Mouse (Mus musculus) thymus, adult 18-20 months (tissue): ENCODE measurements around the gene Pcna.
A peak's percentile ranks its signal among the peaks of the same experiment; 100 is the strongest.
"Not testable (repeated sequence)": the region's sequence is repeated elsewhere in the genome, so short reads cannot be mapped to it uniquely, and the experiment has no call there.

ENCODE experiments used
- DNase-seq, 2 experiments: peaks; one replicate each; pipeline ENCODE4 v3.0.0; 2022; ENCODE audit warnings: mixed read lengths in 2 of 2

Pcna gene

DNA sequence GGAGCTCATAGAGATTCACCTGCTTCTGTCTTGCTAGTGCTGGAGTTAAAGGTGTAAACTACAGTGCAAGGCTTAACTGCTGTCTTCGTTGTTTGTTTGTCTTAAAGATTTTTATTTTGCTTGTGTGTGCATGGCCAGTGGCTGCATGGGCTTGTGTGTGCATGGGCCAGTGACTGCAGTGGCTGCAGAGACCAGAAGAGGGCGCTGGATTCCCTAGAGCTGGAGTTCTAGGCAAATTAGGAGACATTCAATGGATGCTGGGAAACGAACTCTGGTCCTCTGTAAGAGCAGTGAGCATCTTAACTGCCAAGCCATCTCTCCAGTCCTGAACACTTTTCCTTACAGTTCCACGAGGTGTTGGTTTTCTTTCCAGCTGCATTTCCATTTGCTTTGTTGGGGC lies 22.4 kb upstream of the Pcna start:
- no peak for DNase-seq

DNA sequence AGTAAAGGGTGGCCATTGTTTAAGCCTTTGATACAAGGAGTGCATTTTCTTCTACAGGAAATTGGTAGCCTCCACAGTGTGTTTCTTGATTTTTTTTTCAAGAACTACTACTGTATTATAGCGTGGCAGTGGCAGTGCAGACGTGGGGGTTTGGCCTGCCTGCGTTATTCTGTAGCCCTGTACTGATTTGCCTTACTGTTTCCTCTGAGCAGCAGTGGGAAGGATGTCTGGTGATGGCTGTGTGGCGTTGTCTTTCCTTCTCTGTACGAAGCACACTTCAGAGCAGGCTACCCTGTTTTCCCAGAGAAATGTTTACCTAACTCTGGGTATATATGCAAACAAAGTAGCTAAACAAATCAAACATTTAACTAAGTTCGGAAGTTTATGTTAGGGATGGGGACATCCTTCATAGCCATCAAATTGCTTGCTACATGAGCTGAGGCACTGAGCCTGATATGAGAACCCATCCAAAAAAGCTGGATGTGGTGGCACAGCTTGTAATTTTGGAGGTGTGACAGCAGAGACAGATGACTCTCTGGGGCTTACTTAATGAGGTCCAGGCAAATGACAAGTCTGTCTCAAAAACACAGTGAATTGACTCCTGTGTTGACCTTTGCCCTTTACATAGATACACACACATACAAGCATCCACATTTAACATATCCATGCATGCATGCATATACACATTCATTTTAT lies 19.7 kb upstream of the Pcna start:
- no peak for DNase-seq

DNA sequence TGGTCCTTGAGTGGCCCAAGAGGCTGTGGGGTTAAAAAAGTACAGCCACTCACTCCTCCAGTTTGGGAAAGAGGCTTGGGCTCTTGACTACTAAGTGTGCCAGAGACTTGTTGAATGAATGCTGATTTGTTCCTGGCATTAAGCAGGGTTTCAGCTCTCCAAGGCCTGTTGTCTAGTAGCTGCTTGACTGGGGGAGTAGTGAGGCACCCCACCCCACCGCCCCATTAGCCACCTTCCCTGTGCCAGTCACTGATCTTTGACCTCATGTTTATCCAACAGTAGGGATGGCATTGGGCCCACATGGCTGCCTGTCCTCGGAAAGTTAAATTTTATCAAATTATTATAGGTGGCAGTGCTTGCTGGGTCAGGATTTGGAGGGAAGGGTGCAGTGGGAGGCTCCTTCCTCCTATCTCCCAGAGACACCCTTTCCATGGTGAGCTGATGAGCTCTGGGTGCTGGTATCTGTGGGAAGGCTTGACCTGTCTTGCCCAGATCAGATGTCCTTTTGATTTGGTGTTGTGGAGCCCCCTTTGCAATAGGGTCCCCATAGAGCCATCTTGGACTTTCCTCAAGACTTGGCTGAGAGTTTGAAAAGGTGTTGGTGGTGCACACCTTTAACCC lies 17.3 kb upstream of the Pcna start:
- peak in 1 of 2 experiments; percentile 1 for DNase-seq

DNA sequence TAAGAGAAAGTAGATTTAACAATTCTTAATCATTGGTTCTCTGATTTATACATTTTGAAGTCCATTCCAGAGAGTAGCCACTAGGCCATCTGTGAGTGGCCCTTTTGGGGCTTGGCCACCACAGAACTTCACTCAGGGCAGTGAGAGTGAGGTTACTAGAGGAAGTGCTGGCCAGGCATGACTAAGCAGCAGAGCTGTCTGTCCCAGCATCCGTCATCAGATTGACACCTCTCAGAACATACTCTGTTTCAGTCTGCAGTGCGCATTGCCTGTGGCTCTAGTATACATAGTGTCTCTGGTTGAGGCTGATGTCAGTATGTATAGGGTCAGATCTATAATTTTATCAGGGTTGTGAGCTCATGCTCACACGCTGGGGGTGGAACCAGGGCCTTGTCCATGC lies 16.1 kb upstream of the Pcna start:
- no peak for DNase-seq

DNA sequence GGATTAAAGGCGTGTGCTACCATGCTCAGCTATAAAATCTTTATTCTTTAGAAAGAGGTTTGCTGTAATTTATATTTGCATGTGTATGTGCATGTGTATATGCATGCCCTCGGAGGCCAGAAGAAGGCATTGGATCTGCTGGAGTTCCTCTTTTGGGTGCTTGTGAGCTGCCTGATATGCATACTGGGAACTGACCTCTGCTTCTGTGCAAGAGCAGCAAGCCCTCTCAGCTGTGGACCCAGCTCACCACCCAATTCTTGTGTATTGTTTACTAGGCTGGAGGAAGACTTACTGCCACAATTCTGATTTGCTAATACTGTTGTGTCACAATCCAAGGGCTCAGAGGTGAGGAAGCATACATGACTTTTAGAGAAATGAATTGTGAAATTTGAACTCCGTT lies 13.0 kb upstream of the Pcna start:
- DNase-seq: no peak

DNA sequence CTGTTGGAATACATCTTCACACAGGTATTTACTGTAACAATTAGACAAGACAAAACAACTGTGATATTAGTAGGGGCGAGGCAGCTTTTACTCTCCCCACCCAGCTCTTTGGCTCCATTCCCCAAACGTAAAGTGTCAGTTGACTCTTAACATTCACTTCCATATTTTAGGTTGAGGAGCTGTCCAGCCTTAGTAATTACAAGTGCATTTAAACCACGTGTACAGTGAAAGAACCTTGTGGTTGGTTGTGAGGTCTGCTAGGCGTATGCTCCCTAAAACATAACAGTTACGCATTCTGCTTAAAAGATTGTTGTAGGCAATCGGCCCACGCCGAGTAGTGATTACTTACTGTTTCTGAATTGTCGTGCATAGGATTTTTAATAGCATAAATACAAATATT lies 12.1 kb upstream of the Pcna start:
- DNase-seq: no peak

DNA sequence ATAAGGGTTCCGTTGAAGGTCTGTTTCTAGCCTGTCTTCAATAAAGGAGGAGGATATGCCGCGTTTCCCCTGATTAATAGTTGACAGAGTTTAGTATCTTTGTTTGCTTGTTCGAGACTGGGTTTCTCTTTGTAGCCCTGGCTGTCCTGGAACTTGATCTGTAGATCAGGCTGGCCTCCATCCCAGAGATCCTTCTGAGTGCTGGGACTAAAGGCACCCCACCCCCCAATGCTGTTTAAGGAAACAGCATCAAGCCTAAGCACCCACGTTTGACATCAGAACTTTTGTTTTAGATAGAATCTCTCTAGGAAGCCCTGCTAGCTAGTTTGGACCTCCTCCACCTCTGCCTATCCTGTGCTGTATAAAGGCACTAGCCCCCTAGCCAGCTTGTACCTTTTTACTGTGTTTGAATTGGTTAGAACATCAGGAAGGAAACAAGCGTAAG lies 11.2 kb upstream of the Pcna start:
- no peak for DNase-seq

DNA sequence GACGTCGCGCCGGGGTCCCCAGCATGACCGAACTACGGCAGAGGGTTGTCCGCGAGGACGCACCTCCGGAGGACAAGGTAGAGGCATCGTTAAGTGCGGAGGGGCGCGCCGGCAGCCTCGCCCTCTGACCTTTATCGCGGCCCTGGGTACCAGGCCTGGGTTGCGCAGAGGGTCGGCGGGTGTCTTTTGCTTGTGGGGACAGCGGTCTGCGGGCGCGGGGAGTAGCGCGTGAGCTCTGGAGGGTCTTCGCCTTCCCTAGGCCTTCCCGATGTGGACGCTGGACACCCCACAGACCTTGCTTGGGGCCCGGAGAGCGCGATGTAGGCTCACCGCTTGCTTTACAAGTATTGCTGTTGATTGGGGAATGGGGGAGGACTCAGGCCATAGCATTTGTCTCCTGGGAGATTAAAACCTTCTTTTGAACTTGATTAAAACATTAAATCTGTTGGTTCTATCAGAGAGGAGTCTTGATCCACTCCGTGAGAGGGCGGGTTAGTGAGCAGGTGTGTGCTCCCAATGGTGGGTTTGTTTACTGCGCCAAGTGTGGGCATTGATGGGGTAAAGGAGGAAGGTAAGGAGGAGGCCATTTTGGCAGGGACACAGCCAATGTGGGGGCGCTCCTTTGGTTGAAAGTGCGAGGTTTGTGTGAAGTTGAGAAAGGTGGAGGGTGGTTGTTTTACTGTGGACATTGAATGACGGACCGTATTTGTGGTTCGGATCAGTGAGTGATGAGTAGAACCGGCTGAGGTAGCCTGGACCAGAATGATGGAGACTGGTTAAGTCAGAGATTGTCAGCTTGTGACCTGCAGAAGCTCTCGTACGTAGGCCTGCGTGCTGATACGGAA lies 10.5 kb upstream of the Pcna start:
- DNase-seq: peak; percentile 25 to 45

DNA sequence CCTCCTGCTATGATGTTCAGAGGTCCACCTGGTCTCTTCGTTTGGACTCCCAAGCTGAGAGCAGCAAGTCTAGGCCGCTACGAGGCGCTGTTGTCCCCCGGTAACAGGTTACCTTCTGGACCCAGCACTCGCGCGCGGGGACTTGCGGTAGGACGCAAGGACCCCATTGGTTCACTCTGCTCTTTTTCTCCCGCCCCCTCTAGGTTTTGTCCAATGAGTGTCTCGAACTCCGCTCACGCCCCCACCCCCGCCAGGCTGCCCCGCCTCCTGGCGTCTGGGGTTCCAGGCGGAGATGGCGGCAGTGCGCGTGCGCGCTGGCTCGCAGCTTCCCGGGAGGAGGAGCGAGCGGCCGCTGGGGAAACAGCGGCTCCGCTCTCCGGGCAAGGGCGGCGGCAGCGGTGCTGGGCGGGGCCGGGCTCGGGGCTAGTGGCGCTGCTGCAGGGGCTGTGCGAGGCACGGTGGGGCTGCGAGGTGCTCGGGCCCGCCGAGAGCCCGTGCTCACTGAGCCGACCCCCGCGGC lies 9.8 kb upstream of the Pcna start, which contains the start of gene Cds2:
TSS of gene Cds2 (plus strand) at position 270 of the 520 bp plus-strand sequence.
- DNase-seq: peak; percentile 98 to 99

DNA sequence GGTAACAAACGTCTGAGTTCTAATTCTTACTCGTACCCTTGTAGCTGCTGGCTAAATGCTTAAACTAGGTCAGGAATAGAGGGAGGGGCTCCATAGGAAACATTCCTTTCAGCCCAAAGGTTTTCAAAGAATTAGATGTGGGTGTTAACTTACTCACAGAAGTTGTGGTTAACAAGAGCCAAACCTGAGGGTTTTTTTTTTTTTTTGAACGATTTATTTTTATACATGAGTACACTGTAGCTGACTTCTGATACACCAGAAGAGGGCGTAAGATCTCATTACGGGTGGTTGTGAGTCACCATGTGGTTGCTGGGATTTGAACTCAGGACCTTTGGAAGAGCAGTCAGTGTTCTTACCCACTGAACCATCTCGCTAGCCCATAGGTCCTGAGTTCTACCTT lies 9.1 kb upstream of the Pcna start:
- no peak for DNase-seq

DNA sequence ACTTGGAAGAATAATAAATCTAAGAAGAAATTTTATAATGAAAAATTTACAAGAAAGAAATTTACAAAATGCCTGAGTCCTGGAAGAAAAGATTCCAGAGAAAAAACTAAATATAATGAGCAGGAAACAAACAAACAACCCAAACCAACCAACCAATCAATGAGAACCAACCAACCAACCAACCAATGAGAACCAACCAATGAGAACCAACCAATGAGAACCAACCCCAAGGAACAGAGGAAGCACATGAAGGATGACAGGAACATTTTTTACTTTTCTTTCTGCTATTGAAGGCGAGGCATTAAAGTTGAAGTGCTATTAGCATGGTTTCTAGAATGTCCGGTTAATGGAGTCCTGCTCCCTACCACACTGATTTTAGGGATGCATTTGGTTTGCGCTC lies 7.5 kb upstream of the Pcna start:
- DNase-seq: no peak

DNA sequence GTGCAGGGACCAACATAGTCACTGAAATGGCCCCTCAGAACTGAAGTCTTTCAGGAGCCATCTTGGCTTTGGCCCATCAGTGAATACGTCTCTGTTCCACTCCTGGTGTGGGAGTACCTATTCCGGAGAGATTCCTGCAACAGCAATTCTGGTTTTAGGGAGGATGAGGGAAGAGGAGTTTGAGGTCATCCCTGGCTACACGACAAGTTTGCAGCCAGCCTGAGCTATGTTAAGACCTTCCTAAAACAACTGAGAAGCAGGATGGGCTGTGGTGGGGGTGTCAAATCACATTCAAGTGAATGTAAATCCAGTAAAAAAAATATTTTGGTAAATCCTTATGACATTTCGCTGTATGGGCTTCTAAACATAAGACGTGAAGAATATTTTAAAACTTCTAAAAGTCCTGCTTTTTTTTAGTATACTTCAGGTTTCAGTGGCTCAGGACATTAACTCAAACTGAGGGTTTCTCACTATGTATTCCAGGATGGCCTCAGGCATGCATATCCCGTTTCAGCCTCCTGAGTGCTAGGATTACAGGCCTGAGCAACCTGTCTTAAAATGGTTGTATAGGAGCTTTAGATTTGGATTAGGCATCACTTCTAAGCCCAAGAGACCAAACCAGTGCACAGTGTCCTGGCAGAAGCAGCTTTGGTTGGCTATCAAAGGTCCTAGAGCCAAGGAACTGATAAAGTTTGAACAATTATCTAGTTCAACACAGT lies 4.4 kb upstream of the Pcna start:
- DNase-seq: no peak

DNA sequence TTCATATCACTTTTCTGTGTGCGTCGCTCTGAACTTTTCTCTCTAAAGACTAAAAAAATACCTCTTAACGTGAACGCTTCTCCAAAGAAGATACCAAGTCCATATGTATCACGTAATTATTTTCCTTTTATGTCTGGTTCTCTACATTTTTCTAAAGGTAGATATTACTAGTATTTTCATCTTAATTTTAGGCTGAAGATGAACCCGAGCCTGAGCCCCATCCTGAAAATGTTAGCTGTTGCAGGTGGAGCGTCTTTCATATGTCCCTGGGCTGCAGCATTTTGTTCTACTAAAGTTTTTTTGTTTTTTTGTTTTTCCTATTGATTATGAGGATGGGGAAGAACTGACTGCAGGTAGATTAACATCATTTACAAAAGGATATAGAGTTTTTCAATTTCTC lies 489 bp upstream of the Pcna start:
- no peak for DNase-seq

DNA sequence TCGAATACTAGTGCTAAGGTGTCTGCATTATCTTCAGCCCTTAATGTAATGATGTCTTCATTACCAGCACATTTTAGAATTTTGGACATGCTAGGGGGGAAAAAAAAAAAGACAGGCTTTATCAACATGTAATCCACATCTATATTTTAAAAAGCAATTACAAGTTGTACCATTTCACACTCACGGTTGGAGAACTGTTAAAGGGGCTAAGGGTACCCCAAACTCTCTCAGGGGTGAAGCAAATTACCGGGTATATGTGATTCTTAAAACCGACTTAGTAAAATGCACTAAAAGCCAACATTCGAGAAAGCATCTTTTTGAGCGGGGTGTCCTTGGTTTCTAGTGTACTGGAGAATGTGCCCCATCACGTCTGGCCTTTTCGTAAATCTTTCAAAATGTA lies 1.2 kb downstream of the Pcna start:
- DNase-seq: no peak

DNA sequence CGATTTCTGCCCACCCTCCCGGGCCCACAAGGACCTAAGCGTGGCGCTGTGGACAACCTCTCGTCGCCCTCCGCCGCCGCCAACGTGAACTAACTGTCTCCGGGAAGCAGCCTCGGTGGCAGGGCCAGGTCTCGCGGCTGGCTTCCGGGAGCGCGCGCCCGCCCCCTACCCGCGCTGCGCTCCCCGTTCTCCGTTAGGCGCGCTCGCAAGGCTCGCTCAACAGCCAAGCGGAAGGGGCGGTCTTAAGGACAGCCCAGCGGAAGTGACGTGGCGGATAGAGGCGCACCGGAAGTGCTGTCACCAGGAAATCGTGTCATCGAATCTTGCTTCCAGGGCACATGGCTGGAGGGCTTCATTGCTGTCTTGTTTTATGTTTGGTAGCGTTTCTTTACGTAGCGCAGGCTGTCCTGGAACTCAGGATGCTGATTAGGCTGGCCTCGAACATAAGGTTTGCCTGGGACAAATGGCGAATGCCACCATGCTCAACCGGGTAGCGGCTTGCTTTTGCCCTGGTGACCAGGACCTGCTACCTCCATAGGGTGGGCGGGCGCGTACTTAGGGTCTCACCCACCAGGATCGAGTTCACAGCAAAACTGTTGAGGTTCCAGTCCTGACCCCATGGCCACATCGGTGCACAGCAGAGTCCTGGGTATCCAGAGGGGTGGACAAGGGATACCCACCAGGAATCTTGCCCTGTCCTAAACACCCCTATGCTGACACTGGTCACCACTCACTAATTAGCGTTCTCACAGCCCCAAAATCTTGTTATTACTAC lies 5.4 kb downstream of the Pcna start, which contains the start of gene Tmem230:
TSS of gene Tmem230 (minus strand) at position 269 of the 775 bp plus-strand sequence.
- DNase-seq: peak; percentile 88 to 94

DNA sequence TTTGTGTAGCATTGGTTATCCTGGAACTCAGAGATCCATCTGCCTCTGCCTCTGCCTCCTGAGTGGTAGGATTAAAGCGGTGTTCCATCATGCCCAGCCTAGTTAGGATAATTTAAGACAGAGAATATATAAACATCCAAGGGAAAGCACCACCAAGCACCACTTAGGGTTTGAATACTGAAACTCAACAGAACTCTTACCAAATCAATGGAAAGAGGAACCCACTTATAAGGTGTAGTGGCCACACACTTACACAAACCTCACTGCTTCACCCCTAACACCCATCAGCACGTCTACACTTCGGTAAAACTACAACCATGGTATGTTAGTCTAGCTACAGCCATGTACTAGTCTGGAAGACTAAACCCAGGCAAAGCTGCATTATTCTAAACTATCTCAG lies 9.7 kb downstream of the Pcna start:
- no peak for DNase-seq

DNA sequence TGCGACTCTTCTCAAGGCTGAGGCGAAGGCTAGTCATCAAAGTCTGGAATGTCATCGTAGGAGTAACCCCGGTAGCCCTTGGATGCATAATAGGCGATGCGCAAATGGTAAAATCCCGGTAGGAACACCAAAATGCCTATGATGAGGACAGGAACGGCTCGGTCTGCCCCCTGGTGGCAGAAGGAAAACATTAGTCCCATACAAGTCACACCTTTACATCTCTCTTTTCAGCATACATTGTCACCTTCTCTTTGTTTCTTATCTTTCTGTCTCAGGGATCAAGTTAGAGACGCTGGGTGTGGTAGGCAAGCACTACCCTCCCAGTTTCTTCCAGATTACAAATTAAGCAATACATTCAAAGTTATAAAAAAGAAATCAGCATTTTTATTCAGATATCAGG lies 12.7 kb downstream of the Pcna start:
- not testable (repeated sequence) for DNase-seq

DNA sequence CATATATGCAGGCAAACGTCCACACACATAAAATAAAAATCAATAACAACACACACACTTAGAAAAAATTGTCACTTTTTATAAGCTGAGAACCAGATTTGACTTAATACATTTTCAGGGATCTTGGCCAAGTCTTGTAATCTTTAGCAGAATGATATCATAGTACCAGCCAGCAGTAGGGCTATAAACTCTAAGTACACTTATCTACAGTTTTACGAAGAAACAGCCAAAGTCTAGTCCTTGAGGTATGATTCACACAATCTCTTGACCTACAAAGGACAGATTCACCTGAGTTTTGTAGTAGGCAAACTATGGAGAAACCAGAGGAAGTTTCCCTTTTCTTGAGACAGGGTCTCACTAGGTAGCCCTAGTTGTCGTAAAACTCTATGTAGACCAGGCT lies 13.7 kb downstream of the Pcna start:
- DNase-seq: not testable (repeated sequence)

DNA sequence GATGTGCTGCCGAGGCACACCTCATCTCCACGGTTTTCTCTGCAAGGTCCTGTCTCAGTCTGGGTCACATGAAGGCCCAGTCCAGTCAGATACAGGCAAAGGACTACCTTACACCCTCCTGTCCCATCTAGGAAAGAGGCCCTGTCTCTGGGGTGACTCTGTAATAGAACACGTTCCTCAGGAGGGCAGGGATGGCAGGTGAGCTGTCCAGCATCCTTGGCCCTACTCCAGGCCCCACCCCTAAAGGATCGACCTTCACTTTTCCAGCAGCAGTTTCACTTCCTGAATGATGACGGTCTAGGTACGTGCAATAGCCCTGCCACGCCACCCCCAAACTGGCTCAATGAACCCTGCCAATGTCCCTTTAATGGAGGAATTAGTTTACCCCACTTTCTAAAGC lies 17.1 kb downstream of the Pcna start:
- DNase-seq: no peak

DNA sequence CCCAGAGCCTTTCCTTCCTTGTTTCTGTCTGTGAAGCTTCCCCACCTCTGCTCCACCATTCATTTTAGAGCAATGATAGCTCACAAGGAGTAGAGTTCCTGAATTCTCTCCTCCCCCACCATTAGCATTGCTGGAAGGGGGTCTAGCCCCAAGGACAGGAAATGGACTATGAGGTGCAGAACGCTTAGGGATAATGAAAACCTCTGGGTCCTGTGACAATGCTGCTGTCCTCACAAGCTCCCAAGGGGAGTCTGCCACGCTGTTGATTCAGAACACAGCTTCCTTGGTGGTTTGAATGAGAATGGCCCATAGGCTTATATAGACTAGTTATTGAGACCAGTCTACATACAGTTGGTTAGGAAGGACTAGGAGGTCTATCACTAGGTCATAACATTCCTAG lies 17.8 kb downstream of the Pcna start:
- DNase-seq: no peak

DNA sequence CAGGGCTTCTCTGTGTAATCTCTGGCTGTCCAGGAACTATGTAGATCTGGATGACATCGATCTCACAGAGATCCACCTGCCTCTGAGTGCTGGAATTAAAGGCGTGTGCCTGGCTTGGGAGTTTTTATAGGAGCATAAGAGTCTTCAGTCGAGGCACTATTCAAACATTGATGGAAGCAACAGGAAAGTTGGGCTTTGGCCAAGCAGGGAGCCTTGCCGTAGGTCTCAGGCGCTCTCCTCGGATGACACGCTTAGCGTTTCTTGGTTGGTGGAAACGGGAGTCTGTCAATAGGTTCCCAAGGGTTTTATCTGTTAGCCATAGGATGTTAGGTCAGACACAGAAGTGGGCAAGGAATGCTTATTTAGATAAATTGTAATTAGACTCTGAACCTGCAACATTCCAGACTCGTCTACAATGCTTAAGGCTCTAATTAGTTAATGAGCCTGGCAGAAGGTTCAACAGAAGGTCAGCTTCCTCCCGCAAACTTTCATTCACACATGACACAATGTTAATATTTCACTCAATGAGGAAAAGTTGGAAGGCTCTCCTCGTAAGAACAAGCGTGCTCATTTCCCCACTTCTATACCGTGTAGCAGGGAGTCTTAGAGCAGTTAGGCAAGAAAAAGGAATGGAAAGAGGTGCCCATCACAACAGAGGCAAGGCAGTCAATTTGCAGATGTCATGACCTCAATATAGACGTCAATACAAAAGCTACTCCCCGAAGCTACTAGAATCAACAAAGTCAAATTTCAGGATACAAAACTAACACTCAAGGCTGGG lies 18.9 kb downstream of the Pcna start:
- no peak for DNase-seq
